Mouse (Mus musculus): ENCODE data around the gene Hist1h4b. TPM values are rescaled to one million over a fixed set of nuclear protein-coding genes. Genes with fewer than 3 reads are reported as not detected.
A peak's percentile ranks its signal among the peaks of the same experiment; 100 is the strongest.
"Not testable (repeated sequence)": the region's sequence is repeated elsewhere in the genome, so short reads cannot be mapped to it uniquely, and the experiment has no call there.

The Hist1h4b gene
- polyA plus RNA-seq, 1 experiment from 2014 or later: 3.5 TPM

DNA sequence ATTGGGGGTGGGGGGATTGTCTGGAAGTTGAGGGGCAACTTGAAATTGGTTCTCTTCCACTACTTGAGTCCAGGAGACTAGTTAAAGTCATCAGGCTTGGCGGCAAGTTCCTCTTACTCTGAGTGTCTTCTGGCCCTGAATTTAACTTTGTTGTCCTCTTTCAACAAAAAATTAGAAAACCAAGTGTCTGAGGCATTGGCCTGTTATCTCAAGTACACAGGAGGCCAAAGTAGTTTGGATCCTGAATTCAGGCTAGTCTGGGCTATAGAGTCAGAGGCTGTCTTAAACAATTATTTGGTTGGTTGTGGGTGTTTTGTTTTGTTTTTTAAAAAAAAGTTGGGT lies 8.3 kb downstream of the Hist1h4b start:
- peak overlapping the region; percentile 86 for H3K4me2 ChIP-seq (ENCODE audit: low read depth, low read length)
- H3K27ac ChIP-seq (ENCODE audit: low read length): peak overlapping the region; percentile 96
- ATAC-seq (ENCODE audit: low read depth): no peak
- no peaks in the 10 kb centered on the region for H3K27me3 ChIP-seq (ENCODE audit: control insufficient read depth, insufficient read depth, low read depth, low read length)
- H3K4me3 ChIP-seq (ENCODE audit: low read depth, low read length): peak overlapping the region; percentile 67
- peaks cover 30% of the 10 kb centered on the region for H3K4me1 ChIP-seq (ENCODE audit: control insufficient read depth, low read depth, low read length)
- H3K9me3 ChIP-seq (replicated peaks; ENCODE audit: control insufficient read depth, low read length): no peaks in the 10 kb centered on the region
- 15% methylated on average over 1 of the region's 1 CpGs for WGBS (ENCODE audit: insufficient replicate concordance)
- peak overlapping the region; percentile 79 for H3K9ac ChIP-seq (ENCODE audit: low read depth, low read length)
- H3K36me3 ChIP-seq (ENCODE audit: control insufficient read depth, insufficient read depth): no peaks in the 10 kb centered on the region

DNA sequence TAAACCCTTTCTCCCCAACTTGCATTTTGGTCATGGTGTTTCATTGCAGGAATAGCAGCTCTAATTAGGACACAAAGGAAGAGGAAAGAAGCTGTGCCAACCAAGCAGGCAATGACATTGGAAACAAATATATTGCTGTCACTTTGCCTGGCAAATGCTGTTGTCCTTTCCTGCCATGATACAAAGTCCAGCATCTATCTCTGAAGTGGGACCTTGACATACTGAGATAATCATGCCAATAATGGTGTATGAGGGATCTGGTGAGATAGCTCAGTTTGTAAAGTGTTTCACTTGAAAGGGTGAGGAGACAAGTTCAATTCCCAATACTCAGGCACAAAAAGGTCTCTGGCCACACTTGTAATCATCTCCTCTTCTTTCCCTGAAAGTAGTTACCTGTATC lies 10.0 kb downstream of the Hist1h4b start:
- peaks cover 26% of the 10 kb centered on the region for H3K4me1 ChIP-seq (ENCODE audit: control insufficient read depth, low read depth, low read length)
- no peak overlapping the region for H3K27ac ChIP-seq (ENCODE audit: low read length)
- H3K9ac ChIP-seq (ENCODE audit: low read depth, low read length): no peak overlapping the region
- ATAC-seq (ENCODE audit: low read depth): no peak
- H3K9me3 ChIP-seq (replicated peaks; ENCODE audit: control insufficient read depth, low read length): no peaks in the 10 kb centered on the region
- no peaks in the 10 kb centered on the region for H3K27me3 ChIP-seq (ENCODE audit: control insufficient read depth, insufficient read depth, low read depth, low read length)
- no peak overlapping the region for H3K4me2 ChIP-seq (ENCODE audit: low read depth, low read length)
- H3K36me3 ChIP-seq (ENCODE audit: control insufficient read depth, insufficient read depth): no peaks in the 10 kb centered on the region
- H3K4me3 ChIP-seq (ENCODE audit: low read depth, low read length): no peak overlapping the region

DNA sequence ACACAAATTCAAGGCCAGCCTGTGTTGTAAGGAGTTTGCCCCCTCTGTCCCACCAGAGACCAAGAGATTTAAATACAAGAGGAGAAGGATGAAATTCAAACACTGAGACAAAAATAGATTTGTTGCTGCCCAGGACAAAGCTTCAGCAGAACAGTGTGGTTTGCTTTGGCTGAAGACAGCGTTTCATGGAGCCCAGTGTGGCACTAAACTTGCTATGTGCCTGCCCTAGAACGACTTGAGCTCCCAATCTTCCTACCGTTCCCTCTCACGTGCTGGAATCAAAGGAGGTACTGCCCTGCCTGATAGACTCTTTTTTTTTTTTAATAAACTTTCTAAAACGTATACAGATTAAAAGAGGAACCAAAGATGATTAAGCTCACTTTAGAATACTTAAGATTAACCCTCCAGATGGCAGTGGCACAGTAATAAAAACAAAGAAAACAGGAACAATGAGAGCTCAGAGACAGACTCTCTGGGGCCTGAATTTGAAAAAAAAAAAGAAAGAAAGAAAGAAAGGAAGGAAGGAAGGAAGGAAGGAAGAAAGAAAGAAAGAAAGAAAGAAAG lies 12.1 kb downstream of the Hist1h4b start:
- no peaks in the 10 kb centered on the region for H3K36me3 ChIP-seq (ENCODE audit: control insufficient read depth, insufficient read depth)
- no peak overlapping the region for H3K4me3 ChIP-seq (ENCODE audit: low read depth, low read length)
- ATAC-seq (ENCODE audit: low read depth): no peak
- H3K9me3 ChIP-seq (replicated peaks; ENCODE audit: control insufficient read depth, low read length): no peaks in the 10 kb centered on the region
- H3K4me1 ChIP-seq (ENCODE audit: control insufficient read depth, low read depth, low read length): peaks cover 26% of the 10 kb centered on the region
- H3K4me2 ChIP-seq (ENCODE audit: low read depth, low read length): no peak overlapping the region
- H3K9ac ChIP-seq (ENCODE audit: low read depth, low read length): no peak overlapping the region
- 41% methylated on average over 5 of the region's 5 CpGs for WGBS (ENCODE audit: insufficient replicate concordance)
- H3K27ac ChIP-seq (ENCODE audit: low read length): no peak overlapping the region
- H3K27me3 ChIP-seq (ENCODE audit: control insufficient read depth, insufficient read depth, low read depth, low read length): no peaks in the 10 kb centered on the region

DNA sequence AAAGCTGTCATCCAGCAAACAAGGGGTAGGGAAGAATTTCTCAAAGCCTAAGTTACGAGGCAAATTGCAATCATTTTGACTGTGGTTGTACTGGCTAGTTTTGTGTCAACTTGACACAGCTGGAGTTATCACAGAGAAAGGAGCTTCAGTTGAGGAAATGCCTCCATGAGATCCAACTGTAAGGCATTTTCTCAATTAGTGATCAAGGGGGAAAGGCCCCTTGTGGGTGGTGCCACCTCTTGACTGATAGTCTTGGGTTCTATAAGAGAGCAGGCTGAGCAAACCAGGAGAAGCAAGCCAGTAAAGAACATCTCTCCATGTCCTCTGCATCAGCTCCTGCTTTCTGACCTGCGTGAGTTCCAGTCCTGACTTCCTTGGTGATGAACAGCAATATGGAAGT lies 12.8 kb downstream of the Hist1h4b start, which contains the start of gene Trim38:
TSS of gene Trim38 (plus strand) at position 301 of the 400 bp plus-strand sequence.
- not testable (repeated sequence) for H3K4me3 ChIP-seq (ENCODE audit: low read depth, low read length); H3K27ac ChIP-seq (ENCODE audit: low read length); H3K27me3 ChIP-seq (ENCODE audit: control insufficient read depth, insufficient read depth, low read depth, low read length); H3K9me3 ChIP-seq (replicated peaks; ENCODE audit: control insufficient read depth, low read length); ATAC-seq (ENCODE audit: low read depth); H3K36me3 ChIP-seq (ENCODE audit: control insufficient read depth, insufficient read depth); H3K9ac ChIP-seq (ENCODE audit: low read depth, low read length); H3K4me2 ChIP-seq (ENCODE audit: low read depth, low read length)
- H3K4me1 ChIP-seq (ENCODE audit: control insufficient read depth, low read depth, low read length): peaks cover 19% of the 10 kb centered on the region
- WGBS (ENCODE audit: insufficient replicate concordance): 63% methylated on average over 2 of the region's 2 CpGs

DNA sequence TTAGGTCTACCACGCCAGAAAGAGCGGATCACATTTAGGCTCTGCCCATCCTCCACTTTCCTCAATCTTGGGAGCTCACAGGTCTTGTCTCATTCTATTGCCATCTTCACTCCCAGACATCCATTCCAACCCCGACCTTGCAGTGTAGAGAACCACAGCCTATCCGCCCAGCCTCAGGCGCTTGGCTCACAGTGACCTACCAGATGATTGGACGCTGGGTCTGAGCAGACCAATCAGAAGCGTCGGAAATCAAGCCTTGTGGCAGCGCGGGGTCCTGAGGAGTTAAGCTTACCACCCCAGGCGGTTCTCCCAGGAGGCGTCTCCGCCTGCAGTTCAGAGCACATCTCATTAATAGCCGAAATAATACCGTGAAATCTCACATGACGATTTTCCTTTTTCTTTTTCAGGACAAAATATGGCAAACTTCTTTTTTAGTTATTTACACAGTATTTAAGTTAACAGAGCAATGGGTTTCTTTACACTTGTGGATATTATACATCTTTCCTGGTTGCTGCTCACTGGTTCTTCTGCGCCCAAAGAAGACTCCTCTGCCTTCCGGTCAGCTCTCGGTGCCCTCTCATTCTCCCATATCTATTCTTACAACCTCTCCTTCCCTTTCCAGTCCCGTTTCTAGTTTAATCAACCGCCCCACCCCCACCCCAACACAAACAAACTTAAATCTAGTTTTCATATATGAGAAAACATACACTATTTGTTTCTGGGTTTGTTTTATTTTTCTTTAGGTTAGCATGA lies 15.9 kb downstream of the Hist1h4b start:
- 0 out of 2 replicates have a peak overlapping the region, but pooled peaks have one; percentile 26 for H3K27ac ChIP-seq (ENCODE audit: low read length)

DNA sequence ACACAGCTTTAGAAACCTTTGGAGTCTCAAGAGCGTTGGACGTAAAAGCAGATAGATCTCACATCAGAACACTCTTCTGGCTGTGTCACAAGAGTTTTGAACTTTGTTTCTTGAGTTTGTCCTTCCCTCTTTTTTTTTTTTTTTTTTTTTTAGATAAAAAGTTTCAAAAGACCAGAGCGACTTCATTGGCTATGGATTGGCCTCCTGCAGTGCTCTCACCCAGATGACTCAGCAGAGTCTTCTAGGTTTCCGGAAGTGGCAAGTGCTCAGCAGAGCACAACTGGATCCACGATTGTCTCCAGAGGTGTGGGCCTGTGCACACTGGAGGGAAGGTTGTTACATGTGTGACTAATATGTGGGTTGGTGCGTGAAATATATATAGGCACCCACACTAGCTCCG lies 21.5 kb downstream of the Hist1h4b start:
- H3K4me1 ChIP-seq (ENCODE audit: control insufficient read depth, low read depth, low read length): peaks cover 2% of the 10 kb centered on the region; the same call in 1 of the 2 replicates
- H3K9me3 ChIP-seq (replicated peaks; ENCODE audit: control insufficient read depth, low read length): no peaks in the 10 kb centered on the region
- H3K27me3 ChIP-seq (ENCODE audit: control insufficient read depth, insufficient read depth, low read depth, low read length): no peaks in the 10 kb centered on the region
- H3K9ac ChIP-seq (ENCODE audit: low read depth, low read length): no peak overlapping the region
- H3K4me2 ChIP-seq (ENCODE audit: low read depth, low read length): no peak overlapping the region
- no peak for ATAC-seq (ENCODE audit: low read depth)
- H3K36me3 ChIP-seq (ENCODE audit: control insufficient read depth, insufficient read depth): no peaks in the 10 kb centered on the region
- H3K27ac ChIP-seq (ENCODE audit: low read length): no peak overlapping the region
- 72% methylated on average over 7 of the region's 7 CpGs for WGBS (ENCODE audit: insufficient replicate concordance)
- no peak overlapping the region for H3K4me3 ChIP-seq (ENCODE audit: low read depth, low read length)

More for the DNA sequence above, 15.9 kb downstream of the Hist1h4b start:
- Histone ChIP-seq H3K4me1 (ENCODE audit: control insufficient read depth, low read depth, low read length) (peaks cover 10% of the 10 kb centered on the region), H3K9ac (ENCODE audit: low read depth, low read length) (peak overlapping the region; percentile 24), H3K27me3 (ENCODE audit: control insufficient read depth, insufficient read depth, low read depth, low read length) (no peaks in the 10 kb centered on the region), H3K4me3 (ENCODE audit: low read depth, low read length) (peak overlapping the region; percentile 37), H3K9me3 (replicated peaks; ENCODE audit: control insufficient read depth, low read length) (no peaks in the 10 kb centered on the region), H3K36me3 (ENCODE audit: control insufficient read depth, insufficient read depth) (no peaks in the 10 kb centered on the region), H3K4me2 (ENCODE audit: low read depth, low read length) (peak overlapping the region; percentile 67)
- 16% methylated on average over 21 of the region's 21 CpGs for WGBS (ENCODE audit: insufficient replicate concordance)
- ATAC-seq (ENCODE audit: low read depth): peak; percentile 98

DNA sequence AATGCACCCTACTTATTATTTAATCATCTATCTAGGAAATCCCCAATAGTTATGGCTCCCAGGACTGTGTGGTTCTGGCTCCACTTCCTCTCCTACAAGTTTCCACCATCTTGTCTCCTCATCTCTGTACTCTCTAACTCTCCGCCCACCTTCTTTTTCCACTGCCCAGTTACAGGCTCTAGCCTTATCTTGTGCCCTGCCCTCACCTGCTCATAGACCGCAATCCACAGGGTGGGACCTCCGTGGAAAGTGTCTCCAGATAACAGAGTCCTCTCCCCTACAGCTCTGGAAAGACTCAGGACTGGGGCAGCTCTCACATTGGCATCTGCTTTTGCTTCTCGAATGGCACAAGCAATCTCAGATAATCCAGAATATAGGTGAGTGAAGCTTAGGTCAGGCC lies 22.2 kb downstream of the Hist1h4b start:
- no peaks in the 10 kb centered on the region for H3K27me3 ChIP-seq (ENCODE audit: control insufficient read depth, insufficient read depth, low read depth, low read length)
- 49% methylated on average over 4 of the region's 4 CpGs for WGBS (ENCODE audit: insufficient replicate concordance)
- H3K4me2 ChIP-seq (ENCODE audit: low read depth, low read length): no peak overlapping the region
- H3K9me3 ChIP-seq (replicated peaks; ENCODE audit: control insufficient read depth, low read length): no peaks in the 10 kb centered on the region
- H3K27ac ChIP-seq (ENCODE audit: low read length): no peak overlapping the region
- H3K36me3 ChIP-seq (ENCODE audit: control insufficient read depth, insufficient read depth): no peaks in the 10 kb centered on the region
- no peak overlapping the region for H3K4me3 ChIP-seq (ENCODE audit: low read depth, low read length)
- no peak overlapping the region for H3K9ac ChIP-seq (ENCODE audit: low read depth, low read length)
- 0 out of 2 replicates have a peak, but pooled peaks have one; percentile 11 for ATAC-seq (ENCODE audit: low read depth)
- H3K4me1 ChIP-seq (ENCODE audit: control insufficient read depth, low read depth, low read length): no peaks in the 10 kb centered on the region; the same call in 1 of the 2 replicates

DNA sequence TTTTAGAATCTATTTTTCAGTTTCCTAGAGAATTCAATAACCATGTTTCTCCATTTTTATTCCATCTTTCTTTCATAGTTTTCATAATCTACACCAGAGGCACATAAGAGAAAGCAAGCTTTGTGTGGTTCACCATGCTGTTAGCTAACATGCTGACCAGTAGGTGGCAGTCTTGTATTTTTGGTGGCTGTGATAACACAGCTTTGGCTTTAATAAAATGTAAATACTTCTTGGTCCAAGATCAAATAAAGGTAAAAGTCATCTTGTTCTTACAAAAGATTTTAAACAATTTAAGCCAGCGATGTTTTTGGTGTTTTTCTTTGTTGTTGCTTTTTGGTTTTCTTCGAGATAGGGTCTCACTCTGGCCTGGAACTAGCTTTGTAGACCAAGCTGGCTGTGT lies 35.7 kb downstream of the Hist1h4b start:
- Histone ChIP-seq H3K4me1 (ENCODE audit: control insufficient read depth, low read depth, low read length) (no peaks in the 10 kb centered on the region), H3K9ac (ENCODE audit: low read depth, low read length) (no peak overlapping the region), H3K36me3 (ENCODE audit: control insufficient read depth, insufficient read depth) (no peaks in the 10 kb centered on the region), H3K27me3 (ENCODE audit: control insufficient read depth, insufficient read depth, low read depth, low read length) (no peaks in the 10 kb centered on the region), H3K4me3 (ENCODE audit: low read depth, low read length) (no peak overlapping the region), H3K9me3 (replicated peaks; ENCODE audit: control insufficient read depth, low read length) (no peaks in the 10 kb centered on the region), H3K4me2 (ENCODE audit: low read depth, low read length) (no peak overlapping the region), H3K27ac (ENCODE audit: low read length) (no peak overlapping the region)
- ATAC-seq (ENCODE audit: low read depth): no peak
- 31% methylated on average over 2 of the region's 2 CpGs for WGBS (ENCODE audit: insufficient replicate concordance)

DNA sequence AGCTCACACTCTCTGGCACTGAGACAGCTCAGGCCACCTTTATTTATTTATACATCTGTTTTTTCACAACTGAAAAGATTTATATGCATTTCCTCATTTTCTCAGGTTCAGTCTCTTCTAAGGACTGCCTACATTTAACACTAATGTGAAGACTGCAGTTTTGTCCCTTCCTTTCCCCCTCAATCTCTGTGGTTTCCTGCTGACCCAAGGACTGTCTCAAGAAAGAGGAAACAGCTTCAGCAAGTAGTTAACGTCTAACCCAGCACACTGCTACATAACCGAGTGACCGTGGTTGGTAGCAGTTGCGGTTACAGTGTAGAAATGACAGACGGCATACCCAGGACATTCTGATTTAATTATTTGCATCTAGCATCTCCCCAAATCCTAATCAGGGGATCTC lies 42.6 kb downstream of the Hist1h4b start:
- Histone ChIP-seq H3K27me3 (ENCODE audit: control insufficient read depth, insufficient read depth, low read depth, low read length) (no peaks in the 10 kb centered on the region), H3K4me3 (ENCODE audit: low read depth, low read length) (no peak overlapping the region), H3K4me2 (ENCODE audit: low read depth, low read length) (no peak overlapping the region), H3K27ac (ENCODE audit: low read length) (no peak overlapping the region), H3K36me3 (ENCODE audit: control insufficient read depth, insufficient read depth) (no peaks in the 10 kb centered on the region), H3K9ac (ENCODE audit: low read depth, low read length) (no peak overlapping the region), H3K4me1 (ENCODE audit: control insufficient read depth, low read depth, low read length) (no peaks in the 10 kb centered on the region; the same call in 1 of the 2 replicates), H3K9me3 (replicated peaks; ENCODE audit: control insufficient read depth, low read length) (no peaks in the 10 kb centered on the region)
- no peak for ATAC-seq (ENCODE audit: low read depth)
- WGBS (ENCODE audit: insufficient replicate concordance): 14% methylated on average over 5 of the region's 5 CpGs
